Mouse (Mus musculus) midbrain, embryonic 11.5 days (tissue): ENCODE results near the gene Nr1d2. TPM values are rescaled to one million over a fixed set of nuclear protein-coding genes. Genes with fewer than 3 reads are reported as not detected.

Experiments
- microRNA-seq: library from miRNA; unstranded; fragments of <30 nt; microRNA quantifications from one replicate; pipeline ENCODE4, GENCODE M21; 2017
- polyA plus RNA-seq: library from polyadenylated mRNA; unstranded; fragments of >200 nt; fragmentation: Nextera tagmentation; extraction: Ambion mirVana; gene quantifications from 2 replicates; pipeline ENCODE4 v1.2.1, GENCODE M21; 2014

The Nr1d2 gene
- polyA plus RNA-seq, 1 experiment from 2014 or later = 4.9 TPM

Small RNAs within 50 kb of the gene (microRNA-seq; reads per million reads assigned to microRNA genes)
- gene Gm44469 = not detected

Other genes with a start within 250 kb of the Nr1d2 start
- 11.1 and 12.9 TPM in 2 replicates for gene Nkiras1, start 32.0 kb upstream of the Nr1d2 start, polyA plus RNA-seq
- 403 and 466 TPM in 2 replicates for gene Rpl15, start 32.3 kb upstream of the Nr1d2 start, polyA plus RNA-seq
- gene Ube2e1, start 92.7 kb upstream of the Nr1d2 start, polyA plus RNA-seq = 74.6 and 76.2 TPM in 2 replicates